Mouse (Mus musculus) hindbrain, embryonic 16.5 days (tissue): ENCODE measurements around the gene Pdcl3. TPM values are rescaled to one million over a fixed set of nuclear protein-coding genes. Genes with fewer than 3 reads are reported as not detected.
"Not testable (repeated sequence)": the region's sequence is repeated elsewhere in the genome, so short reads cannot be mapped to it uniquely, and the experiment has no call there.

Source experiments
- ATAC-seq: fragments of 200-750 bp; cut with Nextera tagmentation; 2 replicates; pipeline ENCODE4 v1.8.0; 2017; ENCODE audit warnings: moderate TSS enrichment, moderate library complexity
- H3K27ac ChIP-seq: fragments of 300-500 bp; sonication (generic); 2 replicates; pipeline ENCODE4 v1.5.1; 2014; ENCODE audit warnings: low read depth, mild to moderate bottlenecking, control low read depth, low read length, moderate library complexity
- H3K27me3 ChIP-seq: fragments of 300-500 bp; sonication (generic); replicated peaks from 2 replicates; pipeline ENCODE4 v1.6.1; 2014; ENCODE audit warnings: low read length; ENCODE audit not compliant: control insufficient read depth, insufficient read depth
- H3K36me3 ChIP-seq: fragments of 300-500 bp; sonication (generic); 2 replicates; pipeline ENCODE4 v1.6.1; 2014; ENCODE audit warnings: mild to moderate bottlenecking, low read length, moderate library complexity, mixed read lengths; ENCODE audit not compliant: control insufficient read depth, insufficient read depth
- H3K4me1 ChIP-seq: fragments of 300-500 bp; sonication (generic); 2 replicates; pipeline ENCODE4 v1.6.1; 2014; ENCODE audit warnings: low read depth, low read length; ENCODE audit not compliant: control insufficient read depth, insufficient read depth
- H3K4me2 ChIP-seq: fragments of 300-500 bp; sonication (generic); 2 replicates; pipeline ENCODE4 v1.6.1; 2014; ENCODE audit warnings: mild to moderate bottlenecking, low read length, control low read depth, moderate library complexity
- H3K4me3 ChIP-seq: fragments of 300-500 bp; sonication (generic); 2 replicates; pipeline ENCODE4 v1.5.1; 2014; ENCODE audit warnings: mild to moderate bottlenecking, low read length, control low read depth, moderate library complexity
- H3K9ac ChIP-seq: fragments of 300-500 bp; sonication (generic); 2 replicates; pipeline ENCODE4 v1.6.1; 2014; ENCODE audit warnings: low read depth, mild to moderate bottlenecking, control low read depth, low read length, moderate library complexity
- H3K9me3 ChIP-seq: fragments of 300-500 bp; sonication (generic); 2 replicates; pipeline ENCODE4 v1.6.1; 2014; ENCODE audit warnings: mild to moderate bottlenecking, low read length, moderate library complexity; ENCODE audit not compliant: control insufficient read depth
- WGBS: fragments of 180-500 bp; shearing (Covaris S2); extraction: QIAGEN DNeasy Blood & Tissue Kit; methylation state at CpG from one replicate; pipeline ENCODE4 v1.1.7; 2014; 5-methylcytosine and 5-hydroxymethylcytosine counted together
- polyA plus RNA-seq: library from polyadenylated mRNA; unstranded; fragments of >200 nt; fragmentation: Nextera tagmentation; extraction: Ambion mirVana; gene quantifications from 2 replicates; pipeline ENCODE4 v1.2.1, GENCODE M21; 2015

Gene Pdcl3
- polyA plus RNA-seq, 1 experiment from 2014 or later, result 165 TPM

DNA sequence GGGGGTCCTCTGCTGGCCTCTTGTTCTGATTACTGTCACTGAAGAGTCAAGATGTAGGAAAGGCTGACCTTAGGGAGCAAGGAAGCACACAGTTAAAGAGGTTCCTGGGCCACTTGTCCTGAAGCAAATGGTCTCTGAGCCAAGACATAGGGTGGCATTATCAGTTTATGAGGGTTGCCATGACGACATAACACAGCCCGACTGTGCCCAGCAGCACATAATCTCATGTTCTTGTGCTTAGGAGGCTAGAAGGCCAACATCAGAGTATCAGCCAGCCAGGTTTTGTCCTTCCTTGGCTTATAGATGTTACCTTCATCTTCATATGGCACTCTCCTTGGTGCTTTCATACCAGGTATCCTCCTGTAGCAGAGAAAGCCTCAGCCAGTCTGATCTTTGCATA lies 56.8 kb downstream of the Pdcl3 start:
- Histone ChIP-seq H3K27ac (no peak overlapping the region), H3K9ac (no peak overlapping the region), H3K27me3 (no peaks in the 10 kb centered on the region), H3K9me3 (no peaks in the 10 kb centered on the region), H3K4me1 (no peaks in the 10 kb centered on the region), H3K4me3 (no peak overlapping the region), H3K4me2 (no peak overlapping the region), H3K36me3 (no peaks in the 10 kb centered on the region)
- WGBS, result 63% methylated on average over 2 of the region's 2 CpGs
- ATAC-seq, result no peak

DNA sequence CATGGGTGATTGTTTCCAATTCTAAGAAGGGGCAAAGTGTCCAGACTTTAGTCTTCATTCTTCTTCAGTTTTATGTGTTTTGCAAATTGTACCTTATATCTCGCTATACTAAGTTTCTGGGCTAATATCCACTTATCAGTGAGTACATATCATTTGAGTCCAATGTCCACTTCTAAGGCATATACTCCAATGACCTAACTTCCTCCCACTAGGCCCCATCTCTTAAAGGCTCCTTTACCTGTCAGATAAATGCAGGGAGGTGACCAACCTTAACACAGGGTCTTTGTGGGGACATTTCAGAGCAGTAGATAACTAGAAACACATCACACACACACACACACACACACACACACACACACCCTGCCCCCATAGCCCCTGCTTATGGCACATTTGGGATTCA lies 59.0 kb downstream of the Pdcl3 start:
- H3K9ac ChIP-seq, H3K4me1 ChIP-seq, H3K9me3 ChIP-seq, H3K27me3 ChIP-seq, H3K4me2 ChIP-seq, H3K27ac ChIP-seq, H3K36me3 ChIP-seq, H3K4me3 ChIP-seq, ATAC-seq: not testable (repeated sequence)
- 91% methylated on average over 1 of the region's 1 CpGs for WGBS

GRCm38 (mm10) chr1:39046689-39047088 lies 61.3 kb downstream of the Pdcl3 start:
- Histone ChIP-seq H3K27ac (no peak overlapping the region), H3K9me3 (peaks cover 5% of the 10 kb centered on the region), H3K4me1 (no peaks in the 10 kb centered on the region), H3K4me2 (no peak overlapping the region), H3K4me3 (no peak overlapping the region), H3K27me3 (no peaks in the 10 kb centered on the region), H3K36me3 (no peaks in the 10 kb centered on the region), H3K9ac (no peak overlapping the region)
- WGBS, result 14% methylated on average over 7 of the region's 7 CpGs
- ATAC-seq, result no peak

Other genes starting within 250 kb of the Pdcl3 start
- 18.4 and 23.0 TPM in 2 replicates for gene Lonrf2, start 148.9 kb upstream of the Pdcl3 start, polyA plus RNA-seq
- gene Chst10, start 87.4 kb upstream of the Pdcl3 start, polyA plus RNA-seq, result 50.4 and 55.6 TPM in 2 replicates
- gene Nms, start 46.5 kb upstream of the Pdcl3 start, polyA plus RNA-seq, result 1.4 and 2.0 TPM in 2 replicates
- 1.2 and 1.3 TPM in 2 replicates for gene Npas2, start 208.1 kb downstream of the Pdcl3 start, polyA plus RNA-seq